In genomic region chr8:46618639-46619320, GRCm38 (mm10) we compare ENCODE assay signal across 8 mouse cellular contexts. TPM values are rescaled to one million over a fixed set of nuclear protein-coding genes. Genes with fewer than 3 reads are reported as not detected.
DNase-seq lines count a peak whose midpoint lies in the region; ATAC-seq and TF ChIP-seq lines count a peak whose summit lies in the region.

No protein-coding gene starts in this region.

- H3K9ac ChIP-seq in forebrain, embryonic 13.5 days = peak overlapping the region; percentile 91

- no peak for TF ChIP-seq CTCF in small intestine, adult 2 months (IDR thresholded peaks at IDR 0.05; ENCODE audit: extremely low read depth, insufficient read length, insufficient replicate concordance, low read depth, low read length)

- no peak for ATAC-seq in megakaryocyte, adult 5-6 weeks (ENCODE audit: poor library complexity, severe bottlenecking)
- no peak for ATAC-seq in forebrain, embryonic 13.5 days

- TF ChIP-seq POLR2A in small intestine, adult 2 months (IDR thresholded peaks at IDR 0.05; ENCODE audit: low read depth, low read length) = no peak

- peaks cover 41% of the 10 kb centered on the region for H3K4me1 ChIP-seq in megakaryocyte, embryonic 14.5 days
- peaks cover 42% of the 10 kb centered on the region for H3K4me1 ChIP-seq in forebrain, embryonic 13.5 days
- peaks cover 23% of the 10 kb centered on the region for H3K4me1 ChIP-seq in limb, embryonic 10.5 days
- H3K4me1 ChIP-seq in small intestine, adult 2 months (ENCODE audit: control insufficient read depth, insufficient read depth, insufficient read length, low read length) = peaks cover 4% of the 10 kb centered on the region; the same call in 1 of the 2 replicates

- H3K36me3 ChIP-seq in megakaryocyte, embryonic 14.5 days (replicated peaks; ENCODE audit: low read length) = peaks cover 12% of the 10 kb centered on the region
- H3K36me3 ChIP-seq in forebrain, embryonic 13.5 days (ENCODE audit: poor library complexity, severe bottlenecking) = no peaks in the 10 kb centered on the region
- H3K36me3 ChIP-seq in limb, embryonic 10.5 days = peaks cover 11% of the 10 kb centered on the region
- no peaks in the 10 kb centered on the region for H3K36me3 ChIP-seq in small intestine, adult 2 months (ENCODE audit: control insufficient read depth, insufficient read depth, low read length)

- 1% methylated on average over 10 of the region's 10 CpGs for WGBS in forebrain, embryonic 13.5 days
- 3% methylated on average over 10 of the region's 10 CpGs for WGBS in limb, embryonic 10.5 days
- 10% methylated on average over 10 of the region's 10 CpGs for WGBS in small intestine, adult 2 months

- peak overlapping the region; percentile 96 for H3K4me3 ChIP-seq in megakaryocyte, embryonic 14.5 days (replicated peaks)
- H3K4me3 ChIP-seq in forebrain, embryonic 13.5 days = peak overlapping the region; percentile 86
- H3K4me3 ChIP-seq in limb, embryonic 10.5 days = peak overlapping the region; percentile 77
- peak overlapping the region; percentile 98 for H3K4me3 ChIP-seq in small intestine, adult 2 months (ENCODE audit: low read depth, low read length)

- H3K27ac ChIP-seq in forebrain, embryonic 13.5 days = no peak overlapping the region
- peak overlapping the region; percentile 94 for H3K27ac ChIP-seq in limb, embryonic 10.5 days
- peak overlapping the region; percentile 21; the same call in 1 of the 2 replicates for H3K27ac ChIP-seq in small intestine, adult 2 months (ENCODE audit: insufficient read depth, low read depth, low read length)

- no peaks in the 10 kb centered on the region for H3K9me3 ChIP-seq in megakaryocyte, embryonic 14.5 days
- H3K9me3 ChIP-seq in forebrain, embryonic 13.5 days (replicated peaks) = no peaks in the 10 kb centered on the region
- no peaks in the 10 kb centered on the region for H3K9me3 ChIP-seq in limb, embryonic 10.5 days (replicated peaks)

- peak overlapping the region; percentile 92 for H3K4me2 ChIP-seq in forebrain, embryonic 13.5 days

- no peaks in the 10 kb centered on the region for H3K27me3 ChIP-seq in megakaryocyte, embryonic 14.5 days (replicated peaks)
- H3K27me3 ChIP-seq in forebrain, embryonic 13.5 days = no peaks in the 10 kb centered on the region
- H3K27me3 ChIP-seq in limb, embryonic 10.5 days (ENCODE audit: low read depth, poor library complexity, severe bottlenecking) = no peaks in the 10 kb centered on the region
- H3K27me3 ChIP-seq in small intestine, adult 2 months (ENCODE audit: control insufficient read depth, insufficient read depth, low read length) = no peaks in the 10 kb centered on the region

- no peak for DNase-seq in limb, embryonic 10.5 days (ENCODE audit: low spot score)
- DNase-seq in layer of hippocampus, postnatal 10 days (ENCODE audit: low spot score in 2 of 2) = no peak
- DNase-seq in layer of hippocampus, adult 18-20 months (ENCODE audit: low spot score in 2 of 2) = no peak
- DNase-seq in urinary bladder, adult 18-20 months (ENCODE audit: low spot score in 2 of 2) = no peak

RNA-seq across cellular contexts. Expression of gene Casp3, which starts 1.7 kb away (rescaled TPM):
- 5.7 and 12.1 TPM in 2 replicates for polyA plus RNA-seq in megakaryocyte, embryonic 14.5 days (2012; ENCODE audit: insufficient read depth, low replicate concordance)
- 40.0 and 41.8 TPM in 2 replicates for total RNA-seq in megakaryocyte, adult 5-6 weeks (2015)
- 74.2 and 88.3 TPM in 2 replicates for total RNA-seq in megakaryocyte, adult 5-6 weeks (2017)
- 208 and 213 TPM in 2 replicates for polyA plus RNA-seq in forebrain, embryonic 13.5 days (2015; fragmentation: Nextera tagmentation; extraction: Ambion mirVana)
- 128 and 145 TPM in 2 replicates for polyA plus RNA-seq in limb, embryonic 10.5 days (2016; fragmentation: Nextera tagmentation; extraction: Ambion mirVana)
- polyA plus RNA-seq in small intestine, adult 2 months (2012; rRNA removed) = 5.3 and 6.7 TPM in 2 replicates
- 10 to 100 TPM; 59.2 to 59.7 TPM for total RNA-seq in layer of hippocampus, postnatal 10 days (2021)
- total RNA-seq in layer of hippocampus, adult 18-20 months (2021) = 1 to 10 TPM; 9.1 to 9.7 TPM

RNA-seq across cellular contexts. Expression of gene Primpol, which starts 1.8 kb away (rescaled TPM):
- polyA plus RNA-seq in megakaryocyte, embryonic 14.5 days (2012; ENCODE audit: insufficient read depth, low replicate concordance) = 0.03 TPM in 1 of 2 replicates, not detected in the other
- 19.2 and 20.1 TPM in 2 replicates for total RNA-seq in megakaryocyte, adult 5-6 weeks (2015)
- 7.5 and 9.6 TPM in 2 replicates for total RNA-seq in megakaryocyte, adult 5-6 weeks (2017)
- 8.3 and 10.3 TPM in 2 replicates for polyA plus RNA-seq in forebrain, embryonic 13.5 days (2015; fragmentation: Nextera tagmentation; extraction: Ambion mirVana)
- polyA plus RNA-seq in limb, embryonic 10.5 days (2016; fragmentation: Nextera tagmentation; extraction: Ambion mirVana) = 8.9 and 11.4 TPM in 2 replicates
- polyA plus RNA-seq in small intestine, adult 2 months (2012; rRNA removed) = 0.42 and 0.79 TPM in 2 replicates
- total RNA-seq in layer of hippocampus, postnatal 10 days (2021) = 1 to 10 TPM; 4.3 to 4.6 TPM
- total RNA-seq in layer of hippocampus, adult 18-20 months (2021) = 1 to 10 TPM; 3.6 to 5.0 TPM
